Comparison of ENCODE assay signal across 12 mouse cellular contexts in genomic region chr19:3702460-3702859, GRCm38 (mm10).
"Had no signal": no experiment of that assay in that cellular context is flagged by ENCODE, and none has a peak within 500 bp of the region (broad histone marks: within the 10 kb centered on the region; RNA-seq: fewer than 3 reads in every experiment).

No protein-coding gene starts in this region.

- DNase-seq: retina, postnatal 1 day; right cerebral cortex, adult 18-20 months; right cerebral cortex, postnatal 14 days; right cerebral cortex, postnatal 25 days; right cerebral cortex, postnatal 4 days; spleen, adult 18-20 months; thymus, adult 18-20 months; thymus, adult 2 months; thymus, postnatal 14 days; thymus, postnatal 25 days; thymus, postnatal 36 days; thymus, postnatal 4 days had no signal
